Mouse (Mus musculus) kidney, adult 2 months (tissue): ENCODE results near the gene Txnl4b.

ENCODE experiments used
- CTCF ChIP-seq: fragments of 200-500 bp; conservative IDR thresholded peaks from 2 replicates; pipeline ENCODE4 v1.5.1; 2011; ENCODE audit warnings: low read depth, mild to moderate bottlenecking, control low read depth, low read length, moderate library complexity, mixed read lengths; ENCODE audit not compliant: insufficient read depth, insufficient read length
- POLR2A ChIP-seq: fragments of 200-500 bp; IDR thresholded peaks from one replicate; pipeline ENCODE4 v1.6.1; 2011; ENCODE audit warnings: low read depth, low read length, control low read depth

GRCm38 (mm10) chr8:109606725-109607124 is 41.0 kb downstream of the Txnl4b start:
- TF ChIP-seq POLR2A = no peak
- TF ChIP-seq CTCF = no peak
